Mouse (Mus musculus): ENCODE measurements at regions not wholly inside any gene's neighbourhood (a gene's known extent, or its start where the extent isn't known, plus 50 kb on each side); places are given as distances from the start of the nearest gene placed in this dataset.
"Not testable (repeated sequence)": the region's sequence is repeated elsewhere in the genome, so short reads cannot be mapped to it uniquely, and the experiment has no call there.

DNA sequence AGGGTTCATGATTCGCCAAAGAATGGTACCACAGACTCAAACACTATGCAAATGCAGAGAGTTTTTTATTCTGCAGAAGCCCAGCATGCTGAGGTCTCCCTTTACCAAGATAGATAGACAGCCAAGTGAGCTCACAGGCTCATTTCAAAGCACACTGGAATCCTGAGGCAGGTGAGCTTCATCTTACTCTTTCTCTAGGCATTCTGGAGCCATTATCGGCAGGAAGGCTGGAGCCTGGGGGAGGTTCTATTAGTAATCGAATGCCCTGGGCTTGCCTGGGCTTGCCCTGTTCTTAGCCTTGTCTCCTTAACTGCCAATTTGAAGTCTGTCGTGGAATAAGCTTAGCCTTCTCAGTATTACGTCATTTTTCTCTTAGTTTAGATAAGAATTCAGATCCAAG lies 121.6 kb upstream of the Trim24 start:
- DNase-seq = no peak

- DNase-seq = no peak
These were observed 120.3 kb upstream of the Trim24 start for GRCm38 (mm10) chr6:37750271-37750670.

- DNase-seq = no peak
These were observed 118.9 kb upstream of the Trim24 start for GRCm38 (mm10) chr6:37751701-37752100.

- not testable (repeated sequence) for DNase-seq
These were observed 109.6 kb upstream of the Trim24 start for GRCm38 (mm10) chr6:37761003-37761402.

DNA sequence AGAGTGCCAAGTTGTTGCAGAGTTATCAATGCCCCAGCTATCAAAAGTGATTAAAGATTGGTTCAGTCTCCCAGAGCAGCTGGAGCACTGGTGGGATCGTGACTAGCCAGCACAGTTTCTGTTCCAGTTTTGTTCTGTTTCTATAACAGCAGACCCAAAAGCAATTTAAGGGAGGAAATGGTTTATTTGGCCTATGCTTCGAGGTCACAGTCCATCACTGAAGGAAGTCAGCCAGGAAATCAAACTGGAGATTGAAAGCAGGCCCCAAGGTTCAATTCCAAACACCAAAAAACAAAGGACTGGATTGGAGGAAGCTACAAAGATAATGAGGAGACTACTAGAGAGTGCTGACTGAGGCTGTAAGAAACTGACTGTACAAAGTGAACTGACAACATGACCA lies 107.6 kb upstream of the Trim24 start:
- DNase-seq = no peak

DNA sequence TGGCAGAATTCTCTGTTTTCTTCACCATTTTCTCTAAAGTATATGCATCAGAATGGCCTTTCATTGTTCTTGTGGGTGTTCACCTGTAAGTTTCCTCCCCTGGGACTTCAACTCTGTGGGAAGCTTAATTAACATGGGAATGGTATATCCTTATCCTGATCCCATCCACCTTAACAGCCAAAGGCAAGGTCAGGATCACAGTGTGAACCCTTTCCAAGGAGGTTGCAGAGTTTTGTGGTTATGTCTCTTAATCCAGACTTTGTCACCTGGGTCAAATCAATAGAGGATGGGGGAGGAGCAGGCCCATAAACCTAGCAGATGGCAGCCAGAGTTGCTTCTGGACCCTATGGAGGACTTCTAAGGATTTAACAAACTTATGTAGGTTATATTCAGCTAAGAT lies 102.9 kb upstream of the Trim24 start:
- DNase-seq = no peak

GRCm38 (mm10) chr6:37773294-37773693 lies 97.3 kb upstream of the Trim24 start:
- no peak for DNase-seq

DNA sequence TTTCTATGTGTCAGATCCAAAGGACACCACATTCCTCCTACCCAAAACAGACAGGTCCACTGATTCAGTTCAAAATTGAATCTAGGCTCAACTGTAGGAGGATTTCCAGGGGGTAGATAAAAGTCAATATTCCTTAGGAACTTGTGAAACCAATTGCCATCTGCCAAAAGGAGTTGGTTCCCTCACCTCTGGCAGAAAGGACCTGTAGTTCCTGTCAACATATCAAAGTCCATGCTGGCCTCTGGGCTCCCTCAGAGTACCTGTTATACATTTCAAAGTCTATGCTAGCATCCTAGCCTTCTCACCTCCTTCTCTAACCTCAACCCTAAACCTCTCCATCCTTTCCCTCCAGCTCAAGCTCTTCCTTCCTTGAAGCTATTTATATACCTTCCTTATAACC lies 95.5 kb upstream of the Trim24 start:
- DNase-seq = no peak

GRCm38 (mm10) chr6:37779893-37780292 lies 90.7 kb upstream of the Trim24 start:
- no peak for DNase-seq

- DNase-seq = no peak
These were observed 88.7 kb upstream of the Trim24 start for GRCm38 (mm10) chr6:37781894-37782293.

DNA sequence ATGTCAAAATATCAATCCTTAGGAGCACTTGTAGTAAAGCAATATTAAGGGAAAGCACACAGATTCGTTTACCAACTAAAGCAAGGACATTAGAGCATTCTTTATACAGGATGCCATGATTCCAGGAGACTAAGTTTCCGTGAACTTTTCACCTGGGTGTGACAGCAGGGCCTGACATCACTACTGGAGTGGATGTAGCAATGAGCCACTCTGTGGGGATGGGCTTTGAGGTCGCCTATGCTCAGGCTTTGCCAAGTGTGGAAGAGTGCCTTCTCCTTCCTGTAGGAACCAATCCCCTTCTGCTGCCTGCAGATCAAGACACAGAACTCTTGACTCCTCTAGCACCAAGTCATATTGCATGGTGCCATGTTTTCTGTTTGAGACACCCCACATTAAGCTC lies 85.3 kb upstream of the Trim24 start:
- DNase-seq = not testable (repeated sequence)

DNA sequence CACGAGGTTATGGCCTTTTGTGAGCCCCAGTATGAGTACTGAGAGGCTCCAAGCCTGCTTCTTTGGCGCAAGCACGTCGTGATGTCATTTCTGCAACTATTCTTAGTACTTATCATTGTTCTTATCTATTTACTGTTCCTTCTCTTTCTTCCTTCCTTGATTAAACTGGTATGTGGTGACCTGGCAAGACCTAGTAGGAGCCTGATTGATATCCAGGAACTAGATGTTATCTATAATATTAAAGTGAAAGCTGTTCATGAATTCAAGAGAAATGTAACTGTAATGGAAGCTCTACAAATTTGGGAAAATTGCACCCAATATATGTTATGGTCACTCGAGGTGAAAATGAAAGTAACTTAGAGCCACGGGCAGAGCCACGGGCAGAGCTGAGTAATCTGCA lies 84.9 kb upstream of the Trim24 start:
- DNase-seq = no peak

GRCm38 (mm10) chr6:37787858-37788257 lies 82.8 kb upstream of the Trim24 start:
- DNase-seq = not testable (repeated sequence)

DNA sequence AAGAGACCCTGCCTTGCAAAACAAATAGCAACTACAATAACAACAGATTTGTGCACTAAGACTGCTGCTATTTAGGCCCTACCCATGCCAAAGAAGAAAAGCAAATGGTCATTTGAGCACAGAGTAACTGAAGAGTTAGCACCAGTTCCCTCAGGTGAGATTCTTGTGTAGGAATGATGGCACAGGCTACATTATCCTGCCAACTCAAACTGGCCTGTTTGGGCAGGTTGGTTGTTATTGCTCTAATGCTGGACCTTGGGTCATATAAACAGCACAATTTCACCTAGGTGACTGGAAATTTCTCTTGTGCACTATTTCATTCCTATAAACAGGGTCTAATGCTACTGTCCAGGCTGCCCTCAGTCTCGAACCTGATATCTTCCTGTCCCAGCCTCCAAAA lies 79.7 kb upstream of the Trim24 start:
- DNase-seq = no peak

- DNase-seq = no peak
These were observed 76.4 kb upstream of the Trim24 start for GRCm38 (mm10) chr6:37794211-37794610.

GRCm38 (mm10) chr6:37795001-37795400 lies 75.6 kb upstream of the Trim24 start:
- DNase-seq = no peak

- DNase-seq = no peak
These were observed 67.4 kb upstream of the Trim24 start for GRCm38 (mm10) chr6:37803231-37803630.

DNA sequence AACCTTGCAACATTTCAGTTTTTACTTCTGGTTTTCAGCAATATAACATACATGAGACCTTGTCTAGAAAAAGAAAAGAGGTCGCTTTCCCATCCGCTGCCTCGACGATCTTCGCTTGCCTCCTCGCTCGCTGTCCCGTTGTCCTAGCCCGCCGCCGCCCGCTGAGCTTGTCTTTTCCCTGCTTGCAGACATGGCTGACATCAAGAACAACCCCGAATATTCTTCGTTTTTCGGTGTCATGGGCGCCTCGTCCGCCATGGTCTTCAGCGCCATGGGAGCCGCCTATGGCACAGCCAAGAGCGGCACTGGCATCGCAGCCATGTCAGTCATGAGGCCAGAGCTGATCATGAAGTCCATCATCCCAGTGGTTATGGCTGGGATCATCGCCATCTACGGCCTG lies 64.7 kb upstream of the Trim24 start:
- DNase-seq = not testable (repeated sequence)

GRCm38 (mm10) chr6:37806529-37807191 lies 64.0 kb upstream of the Trim24 start:
- DNase-seq = not testable (repeated sequence)

- not testable (repeated sequence) for DNase-seq
These were observed 55.4 kb upstream of the Trim24 start for GRCm38 (mm10) chr6:37815218-37815617.

Data from retina, postnatal 1 day (tissue).